Mouse (Mus musculus): ENCODE measurements around the gene Tars.

The Tars gene

GRCm38 (mm10) chr15:11364112-11364511, 35.4 kb downstream of the Tars start:
- no peak for DNase-seq (ENCODE audit: low read depth, low spot score)

DNA sequence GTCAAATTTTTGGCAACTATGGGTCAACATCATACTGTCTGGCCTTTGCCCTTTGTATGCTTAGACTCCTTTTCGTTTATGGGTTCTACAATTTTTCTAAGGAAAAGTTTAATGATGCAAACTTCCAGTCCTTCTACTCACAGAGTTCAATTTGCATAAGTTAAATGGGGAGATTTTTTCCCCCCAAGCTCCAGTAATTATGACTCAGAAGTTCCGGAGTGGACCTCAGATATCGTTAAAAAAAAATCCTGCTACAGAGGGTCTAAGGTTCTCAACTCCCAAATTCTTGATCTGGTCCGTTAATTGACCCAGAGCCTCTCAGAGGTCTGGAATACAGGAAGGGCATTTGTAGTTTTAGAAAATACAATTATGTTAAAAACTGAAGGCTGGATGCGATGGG, 37.6 kb downstream of the Tars start:
- DNase-seq (ENCODE audit: low read depth, low spot score), result no peak

DNA sequence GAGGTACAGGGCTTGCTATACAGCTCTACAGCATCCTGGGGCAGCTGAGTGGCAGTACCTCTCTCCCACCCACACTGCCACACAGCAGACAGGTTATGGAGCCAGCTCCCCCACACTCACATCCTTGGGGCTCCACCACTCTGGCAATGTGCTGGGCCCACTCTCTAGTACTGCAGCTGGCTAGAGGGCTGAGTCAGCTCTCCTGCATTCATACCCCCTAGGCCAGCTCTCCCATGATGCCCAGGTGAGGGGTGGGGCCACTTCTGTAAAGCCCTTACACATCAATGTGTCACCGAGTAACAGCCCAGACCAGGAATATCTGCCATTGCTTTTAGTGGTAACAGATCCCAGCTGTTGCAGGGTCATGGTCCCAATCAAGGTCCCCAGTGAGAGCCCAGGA, 38.6 kb downstream of the Tars start:
- no peak for DNase-seq (ENCODE audit: low read depth, low spot score)

DNA sequence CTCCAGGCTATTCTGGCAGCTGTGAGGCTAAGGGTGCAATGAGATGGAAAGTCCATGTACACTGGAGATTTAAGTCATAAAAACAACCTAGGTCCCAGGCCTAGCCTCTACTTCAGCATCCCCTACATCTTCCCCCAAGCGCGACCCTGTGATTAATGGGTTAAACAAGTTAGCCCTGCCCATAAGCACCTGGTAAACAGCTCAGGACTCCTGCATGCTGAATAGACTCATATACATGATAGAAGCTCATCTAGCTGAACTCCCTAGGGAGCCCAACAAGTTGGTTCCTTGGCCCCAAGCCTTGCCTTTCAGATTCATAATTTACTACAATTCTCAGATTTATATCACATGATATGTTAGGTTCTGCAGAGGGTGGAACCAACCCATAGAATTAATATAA, 42.0 kb downstream of the Tars start:
- no peak for DNase-seq (ENCODE audit: low read depth, low spot score)

DNA sequence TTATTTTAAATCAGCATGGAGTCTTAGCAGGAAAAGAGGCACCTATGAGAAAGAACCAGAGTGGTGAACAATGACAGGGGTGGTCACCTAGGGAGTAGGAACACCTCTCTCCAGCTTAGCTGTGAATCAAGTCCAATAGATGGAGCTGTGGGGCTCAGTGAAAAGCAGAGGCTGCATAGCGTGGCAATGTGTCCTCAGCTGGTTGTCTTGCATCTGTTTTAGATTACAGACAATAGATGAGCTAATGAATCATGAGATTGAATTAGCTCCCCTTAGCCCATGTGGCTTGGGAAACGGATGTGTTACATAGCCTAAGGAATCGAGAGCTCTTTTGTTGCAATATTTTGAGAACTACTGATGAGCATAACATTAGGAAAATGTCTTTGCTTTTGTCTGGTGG, 43.6 kb downstream of the Tars start:
- no peak for DNase-seq (ENCODE audit: low read depth, low spot score)

DNA sequence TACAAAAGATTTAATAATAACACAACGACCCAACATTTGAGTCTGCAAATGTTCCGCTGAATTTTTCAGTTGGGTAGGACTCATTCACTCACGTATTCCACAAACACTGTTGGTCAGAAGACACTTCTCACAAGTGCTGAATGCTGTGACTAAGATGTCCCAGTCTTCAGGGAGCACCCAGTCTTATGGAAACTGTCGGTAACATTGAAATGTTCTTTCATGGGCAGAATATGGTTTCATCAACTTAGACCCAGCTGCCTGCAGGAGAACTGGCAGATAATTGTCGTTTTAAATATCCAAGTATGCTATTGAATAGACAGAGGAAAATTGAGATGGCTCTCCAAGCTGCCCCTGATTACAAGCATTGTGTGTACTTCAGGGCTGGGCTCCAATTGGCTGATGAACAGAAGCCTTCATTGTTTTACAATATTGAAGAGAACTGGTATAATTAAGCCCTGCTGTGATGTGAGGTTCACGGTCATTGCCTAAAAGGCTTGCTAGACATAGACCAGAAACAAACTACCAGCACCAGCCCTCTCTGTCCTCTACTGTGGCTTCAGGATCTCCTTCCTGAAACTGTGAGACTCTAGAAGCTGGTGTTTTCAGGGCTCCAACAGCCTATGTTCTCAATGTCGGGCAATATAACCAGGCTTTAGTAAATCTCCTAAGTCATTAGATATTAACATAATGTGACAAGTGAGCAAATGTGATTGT, 59.8 kb downstream of the Tars start:
- DNase-seq (ENCODE audit: low read depth, low spot score), result no peak
